Mouse (Mus musculus): ENCODE results near the gene Slco1a6. TPM values are rescaled to one million over a fixed set of nuclear protein-coding genes. Genes with fewer than 3 reads are reported as not detected.
A peak's percentile ranks its signal among the peaks of the same experiment; 100 is the strongest.

Gene Slco1a6
- total RNA-seq, 2 experiments from 2014 or later = 0.73 TPM; not detected in 1

DNA sequence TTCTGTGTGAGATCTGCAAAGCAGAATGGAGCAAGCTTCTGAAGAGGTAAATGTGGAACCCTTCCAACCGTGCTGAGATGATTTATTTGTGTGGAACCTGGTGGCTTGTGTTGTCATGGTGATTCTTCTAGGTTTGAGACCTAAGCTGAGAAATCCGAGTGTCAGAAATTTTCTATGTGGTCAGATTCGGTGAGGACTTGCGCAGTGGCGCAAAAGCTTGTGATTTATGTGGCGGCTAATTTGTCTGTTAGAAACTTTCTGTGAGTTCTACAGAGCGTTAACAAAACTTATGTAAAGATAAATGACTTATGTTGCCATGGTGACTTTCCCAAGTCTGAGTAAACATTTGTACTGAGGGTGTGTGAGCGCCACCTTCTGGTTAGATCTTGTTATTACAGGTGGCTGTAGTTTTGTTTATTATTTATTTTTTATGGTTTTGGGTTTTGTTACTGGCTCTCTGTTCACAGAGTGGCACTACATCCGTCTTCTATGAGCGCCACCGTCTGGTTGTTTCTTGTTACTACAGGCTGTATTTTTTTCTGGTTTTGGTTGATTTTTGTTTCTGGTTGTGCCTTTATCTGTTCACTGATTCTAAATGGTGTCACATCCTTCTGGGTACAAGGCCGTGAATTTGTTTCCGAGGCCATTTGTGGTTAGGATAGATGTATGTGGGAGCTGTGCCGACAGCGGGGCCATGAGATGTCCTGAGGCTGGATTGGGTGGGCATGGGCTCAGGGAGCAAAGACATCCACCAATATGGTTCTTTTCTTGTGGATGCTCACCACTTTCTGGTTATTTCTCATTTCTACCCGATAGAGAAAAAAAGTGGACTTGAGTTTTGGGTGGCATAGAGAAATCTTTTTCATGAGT lies 167.8 kb downstream of the Slco1a6 start:
- intact Hi-C loops (cut with DNase I) = no loop called here

GRCm38 (mm10) chr6:142035771-142036170 lies 172.6 kb downstream of the Slco1a6 start:
- DNase-seq = no peak
- intact Hi-C loops (cut with DNase I) = no loop called here

More for the DNA sequence above, 167.8 kb downstream of the Slco1a6 start:
- DNase-seq = peak in 1 of 2 experiments; percentile 37

Other genes with a start within 250 kb of the Slco1a6 start
- not detected for gene Gm6614, start 197.1 kb downstream of the Slco1a6 start, total RNA-seq (2021)
- not detected for gene Iapp, start 89.9 kb upstream of the Slco1a6 start, total RNA-seq (2021)
- gene Slco1a5, start 114.5 kb upstream of the Slco1a6 start, total RNA-seq (2021) = not detected
- gene Pyroxd1, start 137.1 kb upstream of the Slco1a6 start, total RNA-seq (2021) = 1 to 10 TPM; 7.7 to 8.9 TPM
- 1 to 10 TPM; 7.6 to 8.9 TPM for gene Recql, start 178.6 kb upstream of the Slco1a6 start, total RNA-seq (2021)
- 10 to 100 TPM; 16.7 to 18.7 TPM for gene Golt1b, start 178.7 kb upstream of the Slco1a6 start, total RNA-seq (2021)
- gene Spx, start 204.9 kb upstream of the Slco1a6 start, total RNA-seq (2021) = not detected